Mouse (Mus musculus): Measurements from ENCODE around the gene Hs6st3.

The Hs6st3 gene

DNA sequence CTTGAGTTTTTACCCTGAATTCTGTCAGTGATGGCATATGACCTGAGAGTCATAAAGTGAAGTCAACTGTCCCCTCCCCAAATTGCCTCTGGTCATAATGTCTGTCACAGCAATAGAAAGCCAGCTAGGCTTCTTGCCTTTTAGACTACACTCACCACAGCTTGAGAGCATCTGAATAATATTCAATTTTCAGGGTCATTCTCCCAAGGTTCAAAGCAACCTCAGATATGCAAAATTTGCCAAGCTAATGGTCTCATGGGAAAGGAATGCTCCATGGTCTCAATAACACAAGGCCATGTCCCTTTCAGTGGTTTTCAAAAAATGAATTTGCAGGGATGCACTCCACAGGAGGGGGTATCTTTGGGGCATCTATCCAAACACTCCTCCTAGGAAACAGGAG lies 764.3 kb downstream of the Hs6st3 start:
- in situ Hi-C loops (cut with MboI, MseI) = no loop called here

GRCm38 (mm10) chr14:119908032-119908675 lies 770.0 kb downstream of the Hs6st3 start:
- in situ Hi-C loops (cut with MboI, MseI) = no loop called here

- in situ Hi-C loops (cut with MboI, MseI) = no loop called here
These were observed 776.4 kb downstream of the Hs6st3 start for GRCm38 (mm10) chr14:119914508-119914907.

GRCm38 (mm10) chr14:119918281-119919034 lies 780.3 kb downstream of the Hs6st3 start:
- in situ Hi-C loops (cut with MboI, MseI) = no loop called here

GRCm38 (mm10) chr14:119919177-119919576 lies 781.0 kb downstream of the Hs6st3 start:
- in situ Hi-C loops (cut with MboI, MseI) = no loop called here

All from T-helper 2 cell (primary cell).